Mouse (Mus musculus) cortical plate, adult 2 months (tissue): ENCODE measurements at regions not wholly inside any gene's neighbourhood (a gene's known extent, or its start where the extent isn't known, plus 50 kb on each side); places are given as distances from the start of the nearest gene placed in this dataset.

Experiments used
- CTCF ChIP-seq: fragments of 200-500 bp; IDR thresholded peaks from 2 replicates; pipeline ENCODE4 v1.5.1; 2011; ENCODE audit warnings: mild to moderate bottlenecking, control low read depth, low read length; ENCODE audit not compliant: insufficient read depth; ENCODE audit errors: extremely low read depth
- POLR2A ChIP-seq: fragments of 200-500 bp; IDR thresholded peaks from 2 replicates; pipeline ENCODE4 v1.6.1; 2011; ENCODE audit warnings: mild to moderate bottlenecking, low read length, control low read depth; ENCODE audit not compliant: insufficient read depth; ENCODE audit errors: extremely low read depth

DNA sequence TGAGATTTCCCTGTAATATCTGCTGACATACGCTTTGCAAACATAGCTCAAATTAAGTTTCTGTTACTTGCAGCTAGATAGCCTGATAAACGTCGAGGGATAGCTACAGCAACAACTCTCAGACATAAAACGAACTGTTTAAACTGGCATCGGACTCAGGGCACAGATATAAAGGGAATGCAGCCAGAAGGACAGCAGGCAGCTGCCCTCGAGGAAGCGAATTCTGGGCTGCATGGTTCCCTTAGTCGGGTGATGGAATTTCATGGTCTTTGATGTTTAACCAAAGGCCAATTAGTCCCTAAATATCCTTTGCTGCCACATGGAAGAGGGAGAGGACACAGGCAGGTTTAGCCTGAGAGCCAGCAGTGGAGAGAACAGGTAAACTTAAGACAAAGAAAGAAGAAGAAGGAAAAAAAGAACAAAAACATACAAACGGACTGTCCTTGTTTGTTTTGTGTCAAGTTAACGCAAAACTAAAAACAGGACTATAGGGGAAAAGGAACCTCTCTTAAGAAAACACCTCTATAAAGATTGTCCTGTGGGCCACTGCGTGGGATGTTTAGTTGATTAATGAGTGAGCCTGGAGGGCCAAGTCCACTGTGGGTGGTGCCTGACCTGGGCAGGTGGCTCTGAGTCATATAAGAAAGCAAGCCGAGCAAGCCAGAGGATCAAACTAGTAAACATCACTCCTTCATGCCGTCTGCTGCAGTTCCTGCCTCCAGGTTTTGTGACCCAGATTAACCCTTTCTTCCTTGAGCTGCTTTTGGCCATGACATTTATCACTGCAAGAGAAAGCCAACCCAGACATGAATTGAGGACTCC, 255.5 kb downstream of the Gm4791 start:
- TF ChIP-seq CTCF (no peak), POLR2A (no peak)
